Mouse (Mus musculus) kidney, embryonic 14.5 days (tissue): ENCODE measurements around the gene Ankrd54. TPM values are rescaled to one million over a fixed set of nuclear protein-coding genes. Genes with fewer than 3 reads are reported as not detected.

Experiments used
- ATAC-seq: fragments of 200-750 bp; cut with Nextera tagmentation; 2 replicates; pipeline ENCODE4 v1.8.0; 2017; ENCODE audit warnings: moderate number of reproducible peaks, mild to moderate bottlenecking, moderate TSS enrichment, moderate library complexity; ENCODE audit not compliant: low FRiP score, low TSS enrichment
- H3K27ac ChIP-seq: fragments of 300-500 bp; sonication (generic); 2 replicates; pipeline ENCODE4 v1.5.1; 2014; ENCODE audit warnings: low read depth, mild to moderate bottlenecking, low read length, moderate library complexity, mixed read lengths
- H3K27me3 ChIP-seq: fragments of 300-500 bp; sonication (generic); 2 replicates; pipeline ENCODE4 v1.6.1; 2014; ENCODE audit warnings: mild to moderate bottlenecking, low read length; ENCODE audit not compliant: control insufficient read depth, insufficient read depth
- H3K36me3 ChIP-seq: fragments of 300-500 bp; sonication (generic); 2 replicates; pipeline ENCODE4 v1.6.1; 2014; ENCODE audit warnings: low read length, mixed read lengths; ENCODE audit not compliant: control insufficient read depth, insufficient read depth
- H3K4me1 ChIP-seq: fragments of 300-500 bp; sonication (generic); 2 replicates; pipeline ENCODE4 v1.6.1; 2014; ENCODE audit warnings: low read length, mixed read lengths; ENCODE audit not compliant: control insufficient read depth, insufficient read depth
- H3K4me2 ChIP-seq: fragments of 300-500 bp; sonication (generic); replicated peaks from 2 replicates; pipeline ENCODE4 v1.6.1; 2014; ENCODE audit warnings: low read depth, mild to moderate bottlenecking, low read length
- H3K4me3 ChIP-seq: fragments of 300-500 bp; sonication (generic); 2 replicates; pipeline ENCODE4 v1.5.1; 2014; ENCODE audit warnings: mild to moderate bottlenecking, low read length
- H3K9ac ChIP-seq: fragments of 300-500 bp; sonication (generic); 2 replicates; pipeline ENCODE4 v1.6.1; 2014; ENCODE audit warnings: low read depth, mild to moderate bottlenecking, low read length, moderate library complexity
- H3K9me3 ChIP-seq: fragments of 300-500 bp; sonication (generic); 2 replicates; pipeline ENCODE4 v1.6.1; 2016; ENCODE audit warnings: low read length; ENCODE audit not compliant: control insufficient read depth
- WGBS: fragments of 180-500 bp; shearing (Covaris S2); extraction: QIAGEN DNeasy Blood & Tissue Kit; methylation state at CpG from one replicate; pipeline ENCODE4 v1.1.7; 2014; 5-methylcytosine and 5-hydroxymethylcytosine counted together
- polyA plus RNA-seq: library from polyadenylated mRNA; unstranded; fragments of >200 nt; fragmentation: Nextera tagmentation; extraction: Ambion mirVana; gene quantifications from 2 replicates; pipeline ENCODE4 v1.2.1, GENCODE M21; 2014

The Ankrd54 gene
- polyA plus RNA-seq, 1 experiment from 2014 or later: 54.2 TPM

- 92% methylated on average over 7 of the region's 7 CpGs for WGBS
- peaks cover 78% of the 10 kb centered on the region for H3K36me3 ChIP-seq
These were observed 6.1 kb downstream of the Ankrd54 start for GRCm38 (mm10) chr15:79056601-79057000.

GRCm38 (mm10) chr15:79052366-79052765 is 10.3 kb downstream of the Ankrd54 start:
- 82% methylated on average over 2 of the region's 2 CpGs for WGBS
- H3K27me3 ChIP-seq: no peaks in the 10 kb centered on the region
- no peak overlapping the region for H3K9ac ChIP-seq
- no peak overlapping the region for H3K27ac ChIP-seq
- H3K4me3 ChIP-seq: no peak overlapping the region
- peaks cover 50% of the 10 kb centered on the region for H3K36me3 ChIP-seq
- H3K4me1 ChIP-seq: no peaks in the 10 kb centered on the region
- H3K4me2 ChIP-seq: no peak overlapping the region
- H3K9me3 ChIP-seq: no peaks in the 10 kb centered on the region
- no peak for ATAC-seq

More at GRCm38 (mm10) chr15:79056601-79057000, 6.1 kb downstream of the Ankrd54 start:
- no peak overlapping the region for H3K4me3 ChIP-seq
- no peaks in the 10 kb centered on the region for H3K27me3 ChIP-seq
- peaks cover 6% of the 10 kb centered on the region for H3K4me1 ChIP-seq
- no peaks in the 10 kb centered on the region for H3K9me3 ChIP-seq
- H3K4me2 ChIP-seq: no peak overlapping the region
- H3K9ac ChIP-seq: no peak overlapping the region
- no peak overlapping the region for H3K27ac ChIP-seq
- no peak for ATAC-seq

GRCm38 (mm10) chr15:79051461-79052360 is 11.0 kb downstream of the Ankrd54 start:
- Histone ChIP-seq H3K9me3 (no peaks in the 10 kb centered on the region), H3K27ac (peak overlapping the region; percentile 81), H3K36me3 (peaks cover 43% of the 10 kb centered on the region), H3K4me1 (no peaks in the 10 kb centered on the region), H3K4me2 (no peak overlapping the region), H3K4me3 (no peak overlapping the region), H3K9ac (no peak overlapping the region), H3K27me3 (no peaks in the 10 kb centered on the region)
- 68% methylated on average over 13 of the region's 13 CpGs for WGBS
- ATAC-seq: no peak

GRCm38 (mm10) chr15:79050964-79051363 is 11.7 kb downstream of the Ankrd54 start:
- WGBS: 75% methylated on average over 2 of the region's 2 CpGs
- no peak for ATAC-seq
- Histone ChIP-seq H3K4me1 (no peaks in the 10 kb centered on the region), H3K27me3 (no peaks in the 10 kb centered on the region), H3K36me3 (peaks cover 36% of the 10 kb centered on the region), H3K4me3 (no peak overlapping the region), H3K9me3 (no peaks in the 10 kb centered on the region), H3K27ac (peak overlapping the region; percentile 81; the same call in 1 of the 2 replicates), H3K4me2 (no peak overlapping the region), H3K9ac (no peak overlapping the region)

- 52% methylated on average over 9 of the region's 9 CpGs for WGBS
- Histone ChIP-seq H3K4me3 (no peak overlapping the region), H3K27ac (peak overlapping the region; percentile 81; the same call in 1 of the 2 replicates), H3K4me2 (no peak overlapping the region), H3K9me3 (no peaks in the 10 kb centered on the region), H3K4me1 (0 out of 2 replicates have a peak, but pooled peaks cover under 1% of the 10 kb centered on the region), H3K36me3 (peaks cover 30% of the 10 kb centered on the region), H3K9ac (no peak overlapping the region), H3K27me3 (no peaks in the 10 kb centered on the region)
- ATAC-seq: no peak
These were observed 12.4 kb downstream of the Ankrd54 start for GRCm38 (mm10) chr15:79050160-79050845.

GRCm38 (mm10) chr15:79048186-79048585 is 14.5 kb downstream of the Ankrd54 start:
- no peak overlapping the region for H3K27ac ChIP-seq
- peaks cover 13% of the 10 kb centered on the region; the same call in 1 of the 2 replicates for H3K4me1 ChIP-seq
- peaks cover 9% of the 10 kb centered on the region for H3K36me3 ChIP-seq
- H3K27me3 ChIP-seq: peaks cover 6% of the 10 kb centered on the region
- no peaks in the 10 kb centered on the region for H3K9me3 ChIP-seq
- no peak overlapping the region for H3K4me2 ChIP-seq
- H3K9ac ChIP-seq: no peak overlapping the region
- H3K4me3 ChIP-seq: no peak overlapping the region
- 57% methylated on average over 4 of the region's 4 CpGs for WGBS
- ATAC-seq: no peak

GRCm38 (mm10) chr15:79044837-79045236 is 17.9 kb downstream of the Ankrd54 start:
- WGBS: 4% methylated on average over 4 of the region's 4 CpGs
- ATAC-seq: peak; percentile 68
- Histone ChIP-seq H3K4me3 (no peak overlapping the region), H3K4me1 (peaks cover 23% of the 10 kb centered on the region), H3K9me3 (no peaks in the 10 kb centered on the region), H3K4me2 (no peak overlapping the region), H3K27ac (peak overlapping the region; percentile 37; the same call in 1 of the 2 replicates), H3K27me3 (peaks cover 31% of the 10 kb centered on the region), H3K9ac (no peak overlapping the region), H3K36me3 (no peaks in the 10 kb centered on the region)

DNA sequence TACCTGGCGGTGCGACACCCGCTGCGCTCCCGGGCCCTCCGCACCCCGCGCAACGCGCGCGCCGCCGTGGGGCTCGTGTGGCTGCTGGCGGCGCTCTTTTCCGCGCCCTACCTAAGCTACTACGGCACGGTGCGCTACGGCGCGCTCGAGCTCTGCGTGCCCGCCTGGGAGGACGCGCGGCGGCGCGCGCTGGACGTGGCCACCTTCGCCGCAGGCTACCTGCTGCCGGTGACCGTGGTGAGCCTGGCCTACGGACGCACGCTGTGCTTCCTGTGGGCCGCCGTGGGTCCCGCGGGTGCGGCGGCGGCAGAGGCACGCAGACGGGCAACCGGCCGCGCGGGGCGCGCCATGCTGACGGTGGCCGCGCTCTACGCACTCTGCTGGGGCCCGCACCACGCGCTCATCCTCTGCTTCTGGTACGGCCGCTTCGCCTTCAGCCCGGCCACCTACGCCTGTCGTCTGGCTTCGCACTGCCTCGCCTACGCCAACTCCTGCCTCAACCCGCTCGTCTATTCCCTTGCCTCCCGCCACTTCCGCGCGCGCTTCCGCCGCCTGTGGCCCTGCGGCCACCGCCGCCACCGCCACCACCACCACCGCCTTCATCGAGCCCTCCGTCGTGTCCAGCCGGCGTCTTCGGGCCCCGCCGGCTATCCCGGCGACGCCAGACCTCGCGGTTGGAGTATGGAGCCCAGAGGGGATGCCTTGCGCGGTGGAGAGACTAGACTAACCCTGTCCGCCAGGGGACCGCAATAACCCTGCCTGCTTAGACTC is 19.8 kb downstream of the Ankrd54 start:
- Histone ChIP-seq H3K27ac (no peak overlapping the region), H3K4me1 (peaks cover 23% of the 10 kb centered on the region), H3K27me3 (peaks cover 31% of the 10 kb centered on the region), H3K36me3 (no peaks in the 10 kb centered on the region), H3K4me3 (peak overlapping the region; percentile 54), H3K9ac (peak overlapping the region; percentile 65), H3K4me2 (peak overlapping the region; percentile 97), H3K9me3 (no peaks in the 10 kb centered on the region)
- ATAC-seq: no peak
- WGBS: under 1% methylated on average over 90 of the region's 105 CpGs
